Mouse (Mus musculus) fibroblast of lung, adult 2 months (primary cell): ENCODE data around the gene Asb2.

ENCODE experiments used
- DNase-seq: peaks from one replicate; pipeline ENCODE4 v3.0.0-alpha.2; 2011; ENCODE audit warnings: low read depth

The Asb2 gene

GRCm38 (mm10) chr12:103360812-103361211, 5.0 kb upstream of the Asb2 start:
- no peak for DNase-seq

- DNase-seq = no peak
Measured at GRCm38 (mm10) chr12:103358951-103359801, 3.4 kb upstream of the Asb2 start.

- no peak for DNase-seq
Measured at GRCm38 (mm10) chr12:103358216-103358615, 2.4 kb upstream of the Asb2 start.

- no peak for DNase-seq
Measured at GRCm38 (mm10) chr12:103356415-103356748, 581 bp upstream of the Asb2 start.

- no peak for DNase-seq
Measured at GRCm38 (mm10) chr12:103353538-103353937, 2.3 kb downstream of the Asb2 start.

GRCm38 (mm10) chr12:103352735-103353134, 3.1 kb downstream of the Asb2 start:
- no peak for DNase-seq

- DNase-seq = peak; percentile 24
Measured at GRCm38 (mm10) chr12:103348506-103348905, 7.3 kb downstream of the Asb2 start.

GRCm38 (mm10) chr12:103347406-103347805, 8.4 kb downstream of the Asb2 start:
- DNase-seq = no peak

GRCm38 (mm10) chr12:103346945-103347344, 8.9 kb downstream of the Asb2 start:
- DNase-seq = no peak

GRCm38 (mm10) chr12:103344934-103345333, 10.9 kb downstream of the Asb2 start:
- no peak for DNase-seq

GRCm38 (mm10) chr12:103343456-103343855, 12.3 kb downstream of the Asb2 start:
- DNase-seq = no peak

- DNase-seq = no peak
Measured at GRCm38 (mm10) chr12:103341212-103341611, 14.6 kb downstream of the Asb2 start.

GRCm38 (mm10) chr12:103338162-103338798, 17.5 kb downstream of the Asb2 start:
- DNase-seq = no peak

- no peak for DNase-seq
Measured at GRCm38 (mm10) chr12:103336766-103337165, 19.0 kb downstream of the Asb2 start.

GRCm38 (mm10) chr12:103333426-103333825, 22.4 kb downstream of the Asb2 start:
- DNase-seq = no peak

GRCm38 (mm10) chr12:103332879-103333278, 22.9 kb downstream of the Asb2 start:
- DNase-seq = no peak

GRCm38 (mm10) chr12:103331491-103331890, 24.3 kb downstream of the Asb2 start:
- no peak for DNase-seq

- no peak for DNase-seq
Measured at GRCm38 (mm10) chr12:103328448-103329191, 27.2 kb downstream of the Asb2 start.

GRCm38 (mm10) chr12:103327107-103327506, 28.7 kb downstream of the Asb2 start:
- no peak for DNase-seq

- DNase-seq = no peak
Measured at GRCm38 (mm10) chr12:103326569-103326968, 29.2 kb downstream of the Asb2 start.

- peak; percentile 18 for DNase-seq
Measured at GRCm38 (mm10) chr12:103325156-103325857, 30.5 kb downstream of the Asb2 start.

- DNase-seq = no peak
Measured at GRCm38 (mm10) chr12:103322801-103323200, 33.0 kb downstream of the Asb2 start.
